Comparison of ENCODE assay signal across 28 mouse cellular contexts in genomic region chr12:82671591-82671990, GRCm38 (mm10).
"Had no signal": no experiment of that assay in that cellular context is flagged by ENCODE, and none has a peak within 500 bp of the region (broad histone marks: within the 10 kb centered on the region; RNA-seq: fewer than 3 reads in every experiment).

No protein-coding gene starts in this region.

- H3K9me3 ChIP-seq: heart, embryonic 13.5 days; heart, embryonic 15.5 days; kidney, embryonic 15.5 days; limb, embryonic 10.5 days; limb, embryonic 12.5 days; liver, embryonic 13.5 days; liver, embryonic 15.5 days had no signal

- H3K4me3 ChIP-seq: heart, adult 2 months; heart, embryonic 13.5 days; heart, embryonic 15.5 days; kidney, embryonic 15.5 days; limb, embryonic 10.5 days; limb, embryonic 12.5 days; liver, embryonic 13.5 days; liver, embryonic 15.5 days had no signal

- H3K9ac ChIP-seq: heart, embryonic 13.5 days; heart, embryonic 15.5 days; hindbrain, embryonic 14.5 days; kidney, embryonic 15.5 days; limb, embryonic 12.5 days; liver, embryonic 13.5 days; liver, embryonic 15.5 days; liver, postnatal 0 days had no signal

- H3K36me3 ChIP-seq: heart, embryonic 13.5 days; heart, embryonic 15.5 days; kidney, embryonic 15.5 days; limb, embryonic 10.5 days; limb, embryonic 12.5 days; liver, embryonic 13.5 days; liver, embryonic 15.5 days had no signal

- H3K27me3 ChIP-seq: heart, embryonic 13.5 days; heart, embryonic 15.5 days; kidney, embryonic 15.5 days; limb, embryonic 12.5 days; liver, embryonic 13.5 days; liver, embryonic 15.5 days had no signal

- H3K27ac ChIP-seq: heart, adult 2 months; heart, embryonic 13.5 days; heart, embryonic 15.5 days; hindbrain, embryonic 14.5 days; kidney, embryonic 15.5 days; kidney, postnatal 0 days; limb, embryonic 10.5 days; limb, embryonic 12.5 days; liver, embryonic 13.5 days; liver, embryonic 15.5 days had no signal

- DNase-seq: gastrocnemius, postnatal 14 days; gastrocnemius, postnatal 36 days; heart, adult 11 months; heart, adult 2 months; heart, postnatal 14 days; heart, postnatal 36 days; kidney, adult 11 months; kidney, adult 2 months; kidney, adult 9 months; kidney, postnatal 14 days; kidney, postnatal 36 days; layer of hippocampus, adult 9-11 months; layer of hippocampus, postnatal 36 days; liver; liver, embryonic 13.5 days; liver, postnatal 0 days had no signal

- H3K4me2 ChIP-seq: heart, embryonic 11.5 days; heart, embryonic 13.5 days; heart, embryonic 15.5 days; hindbrain, embryonic 14.5 days; kidney, embryonic 15.5 days; limb, embryonic 12.5 days; liver, embryonic 11.5 days; liver, embryonic 13.5 days; liver, embryonic 15.5 days had no signal

- H3K4me1 ChIP-seq: kidney, embryonic 15.5 days; liver, embryonic 13.5 days; liver, embryonic 15.5 days had no signal

- ATAC-seq: hindbrain, embryonic 16.5 days; intestine, embryonic 16.5 days; liver, postnatal 0 days had no signal
